Mouse (Mus musculus) heart, embryonic 13.5 days (tissue): Measurements from ENCODE around the gene Specc1. TPM values are rescaled to one million over a fixed set of nuclear protein-coding genes. Genes with fewer than 3 reads are reported as not detected.

Experiments used
- ATAC-seq: fragments of 200-750 bp; cut with Nextera tagmentation; 2 replicates; pipeline ENCODE4 v1.8.0; 2017; ENCODE audit warnings: moderate TSS enrichment; ENCODE audit not compliant: insufficient number of reproducible peaks, low FRiP score, low TSS enrichment; ENCODE audit errors: extremely low read depth
- H3K27ac ChIP-seq: fragments of 300-500 bp; sonication (generic); replicated peaks from 2 replicates; pipeline ENCODE4 v1.5.1; 2015; ENCODE audit warnings: moderate library complexity, mild to moderate bottlenecking, inconsistent platforms
- H3K27me3 ChIP-seq: fragments of 300-500 bp; sonication (generic); replicated peaks from 2 replicates; pipeline ENCODE4 v1.6.1; 2015; ENCODE audit warnings: mild to moderate bottlenecking, inconsistent platforms
- H3K36me3 ChIP-seq: fragments of 300-500 bp; sonication (generic); 2 replicates; pipeline ENCODE4 v1.6.1; 2015; ENCODE audit warnings: mild to moderate bottlenecking, inconsistent platforms
- H3K4me1 ChIP-seq: fragments of 300-500 bp; sonication (generic); 2 replicates; pipeline ENCODE4 v1.6.1; 2015; ENCODE audit warnings: inconsistent platforms
- H3K4me2 ChIP-seq: fragments of 300-500 bp; sonication (generic); 2 replicates; pipeline ENCODE4 v1.6.1; 2015; ENCODE audit warnings: inconsistent platforms, mild to moderate bottlenecking, moderate library complexity
- H3K4me3 ChIP-seq: fragments of 300-500 bp; sonication (generic); 2 replicates; pipeline ENCODE4 v1.5.1; 2015; ENCODE audit warnings: moderate library complexity, mild to moderate bottlenecking, inconsistent platforms
- H3K9ac ChIP-seq: fragments of 300-500 bp; sonication (generic); 2 replicates; pipeline ENCODE4 v1.6.1; 2015; ENCODE audit warnings: inconsistent platforms, mild to moderate bottlenecking, moderate library complexity
- H3K9me3 ChIP-seq: fragments of 300-500 bp; sonication (generic); 2 replicates; pipeline ENCODE4 v1.6.1; 2016; ENCODE audit warnings: inconsistent platforms
- WGBS: fragments of 180-500 bp; shearing (Covaris S2); methylation state at CpG from one replicate; pipeline ENCODE4 v1.1.7; 2015; ENCODE audit warnings: mixed read lengths; 5-methylcytosine and 5-hydroxymethylcytosine counted together
- polyA plus RNA-seq: library from polyadenylated mRNA; unstranded; fragments of >200 nt; fragmentation: Nextera tagmentation; extraction: Ambion mirVana; gene quantifications from 2 replicates; pipeline ENCODE4 v1.2.1, GENCODE M21; 2015

Specc1 gene
- polyA plus RNA-seq, 1 experiment from 2014 or later, result 13.1 TPM

- Histone ChIP-seq H3K4me3 (no peak overlapping the region), H3K9me3 (no peaks in the 10 kb centered on the region), H3K27me3 (no peaks in the 10 kb centered on the region), H3K4me1 (peaks cover 4% of the 10 kb centered on the region; the same call in 1 of the 2 replicates), H3K27ac (no peak overlapping the region), H3K4me2 (no peak overlapping the region), H3K36me3 (no peaks in the 10 kb centered on the region), H3K9ac (no peak overlapping the region)
- no peak for ATAC-seq
- 80% methylated on average over 9 of the region's 9 CpGs for WGBS
These were observed 97.4 kb downstream of the Specc1 start for GRCm38 (mm10) chr11:62053928-62054327.

GRCm38 (mm10) chr11:62064565-62064964, 108.0 kb downstream of the Specc1 start:
- H3K27me3 ChIP-seq, result no peaks in the 10 kb centered on the region
- ATAC-seq, result no peak
- H3K27ac ChIP-seq, result no peak overlapping the region
- H3K9ac ChIP-seq, result no peak overlapping the region
- 22% methylated on average over 1 of the region's 1 CpGs for WGBS
- H3K36me3 ChIP-seq, result no peaks in the 10 kb centered on the region
- H3K4me2 ChIP-seq, result no peak overlapping the region
- H3K9me3 ChIP-seq, result no peaks in the 10 kb centered on the region
- peaks cover 9% of the 10 kb centered on the region for H3K4me1 ChIP-seq
- no peak overlapping the region for H3K4me3 ChIP-seq

- no peak overlapping the region for H3K27ac ChIP-seq
- no peaks in the 10 kb centered on the region for H3K36me3 ChIP-seq
- H3K9me3 ChIP-seq, result no peaks in the 10 kb centered on the region
- H3K9ac ChIP-seq, result no peak overlapping the region
- H3K4me2 ChIP-seq, result no peak overlapping the region
- WGBS, result 31% methylated on average over 6 of the region's 6 CpGs
- no peak for ATAC-seq
- H3K4me3 ChIP-seq, result no peak overlapping the region
- no peaks in the 10 kb centered on the region for H3K27me3 ChIP-seq
- H3K4me1 ChIP-seq, result peaks cover 9% of the 10 kb centered on the region
These were observed 109.1 kb downstream of the Specc1 start for GRCm38 (mm10) chr11:62065655-62066054.

- Histone ChIP-seq H3K9me3 (no peaks in the 10 kb centered on the region), H3K36me3 (no peaks in the 10 kb centered on the region), H3K4me1 (peaks cover 9% of the 10 kb centered on the region), H3K4me2 (no peak overlapping the region), H3K9ac (no peak overlapping the region), H3K27me3 (no peaks in the 10 kb centered on the region), H3K4me3 (no peak overlapping the region), H3K27ac (no peak overlapping the region)
- WGBS, result 38% methylated on average over 2 of the region's 2 CpGs
- ATAC-seq, result no peak
These were observed 113.0 kb downstream of the Specc1 start for GRCm38 (mm10) chr11:62069554-62069953.

DNA sequence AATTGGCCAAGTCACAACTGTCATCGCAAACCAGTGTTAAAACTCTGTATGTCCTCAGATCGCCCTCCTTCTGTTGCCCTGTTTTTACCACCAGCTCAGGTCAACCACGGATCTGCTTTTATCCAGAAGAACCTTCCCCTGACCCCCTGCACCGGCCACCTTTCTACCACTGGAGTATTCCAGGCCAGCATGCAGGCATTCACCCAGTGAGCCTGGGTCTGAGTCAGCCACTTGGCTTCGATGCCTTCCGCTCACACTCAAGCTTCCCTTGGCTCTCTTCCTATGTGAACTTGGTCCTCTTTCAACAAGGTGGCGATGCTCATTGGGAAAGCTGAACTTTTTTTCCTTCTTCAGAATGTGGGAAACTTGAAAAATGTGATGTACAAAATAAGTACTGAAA, 113.6 kb downstream of the Specc1 start:
- no peak overlapping the region for H3K4me2 ChIP-seq
- no peak overlapping the region for H3K27ac ChIP-seq
- no peak for ATAC-seq
- no peaks in the 10 kb centered on the region for H3K9me3 ChIP-seq
- H3K27me3 ChIP-seq, result no peaks in the 10 kb centered on the region
- H3K4me1 ChIP-seq, result peaks cover 9% of the 10 kb centered on the region
- H3K9ac ChIP-seq, result no peak overlapping the region
- WGBS, result 71% methylated on average over 7 of the region's 7 CpGs
- no peaks in the 10 kb centered on the region for H3K36me3 ChIP-seq
- no peak overlapping the region for H3K4me3 ChIP-seq

DNA sequence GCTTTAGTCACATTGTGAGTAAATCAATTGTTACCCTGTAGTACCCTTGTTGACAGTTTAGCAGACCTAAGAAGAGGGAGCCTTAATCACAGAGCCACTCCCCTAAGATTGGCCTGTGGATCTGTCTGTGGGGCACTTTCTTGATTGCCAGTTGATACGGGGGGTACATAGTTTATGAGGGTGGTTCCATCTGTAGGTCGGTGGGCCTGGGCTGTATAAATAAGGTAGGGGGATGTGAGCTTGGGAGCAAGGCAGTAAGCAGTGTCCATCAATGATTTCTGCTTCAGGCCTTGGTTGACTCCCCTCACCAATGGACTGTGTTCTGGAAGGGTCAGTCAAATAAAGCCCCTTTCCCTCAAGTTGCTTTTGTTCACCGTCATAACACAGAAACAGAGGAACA, 115.8 kb downstream of the Specc1 start:
- Histone ChIP-seq H3K27ac (no peak overlapping the region), H3K4me3 (no peak overlapping the region), H3K9ac (no peak overlapping the region), H3K36me3 (no peaks in the 10 kb centered on the region), H3K4me2 (no peak overlapping the region), H3K9me3 (no peaks in the 10 kb centered on the region), H3K27me3 (no peaks in the 10 kb centered on the region), H3K4me1 (peaks cover 4% of the 10 kb centered on the region)
- 74% methylated on average over 3 of the region's 3 CpGs for WGBS
- no peak for ATAC-seq

- Histone ChIP-seq H3K9ac (no peak overlapping the region), H3K4me3 (no peak overlapping the region)
These were observed 117.1 kb downstream of the Specc1 start for GRCm38 (mm10) chr11:62073575-62074140.

DNA sequence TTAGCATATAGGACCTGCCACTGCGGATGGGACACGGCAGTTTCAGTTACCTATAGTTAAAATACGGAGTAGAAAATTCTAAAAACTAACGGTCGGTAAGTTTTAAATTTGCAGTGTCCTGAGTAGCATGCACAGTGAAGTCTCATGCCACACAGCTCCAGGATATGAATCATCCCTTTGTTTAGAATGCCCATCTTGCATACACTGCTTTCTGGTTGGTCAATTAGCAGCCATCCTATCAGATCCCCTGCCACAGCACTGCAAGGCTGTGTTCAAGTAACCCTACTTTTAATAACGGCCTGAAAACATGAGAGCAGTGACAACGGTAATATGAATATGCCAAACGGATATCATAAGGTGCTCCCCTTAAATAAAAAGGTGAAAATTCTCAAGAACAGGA, 118.0 kb downstream of the Specc1 start:
- 81% methylated on average over 8 of the region's 8 CpGs for WGBS
- no peak for ATAC-seq
- H3K27ac ChIP-seq, result no peak overlapping the region
- H3K4me1 ChIP-seq, result peaks cover 17% of the 10 kb centered on the region
- no peak overlapping the region for H3K9ac ChIP-seq
- H3K4me2 ChIP-seq, result no peak overlapping the region
- no peaks in the 10 kb centered on the region for H3K36me3 ChIP-seq
- H3K9me3 ChIP-seq, result no peaks in the 10 kb centered on the region
- no peaks in the 10 kb centered on the region for H3K27me3 ChIP-seq
- no peak overlapping the region for H3K4me3 ChIP-seq

More at GRCm38 (mm10) chr11:62073575-62074140, 117.1 kb downstream of the Specc1 start:
- H3K4me2 ChIP-seq, result no peak overlapping the region
- no peaks in the 10 kb centered on the region for H3K9me3 ChIP-seq
- no peak for ATAC-seq
- H3K27me3 ChIP-seq, result no peaks in the 10 kb centered on the region
- peaks cover 15% of the 10 kb centered on the region for H3K4me1 ChIP-seq
- H3K36me3 ChIP-seq, result no peaks in the 10 kb centered on the region
- no peak overlapping the region for H3K27ac ChIP-seq
- WGBS, result 80% methylated on average over 7 of the region's 7 CpGs

DNA sequence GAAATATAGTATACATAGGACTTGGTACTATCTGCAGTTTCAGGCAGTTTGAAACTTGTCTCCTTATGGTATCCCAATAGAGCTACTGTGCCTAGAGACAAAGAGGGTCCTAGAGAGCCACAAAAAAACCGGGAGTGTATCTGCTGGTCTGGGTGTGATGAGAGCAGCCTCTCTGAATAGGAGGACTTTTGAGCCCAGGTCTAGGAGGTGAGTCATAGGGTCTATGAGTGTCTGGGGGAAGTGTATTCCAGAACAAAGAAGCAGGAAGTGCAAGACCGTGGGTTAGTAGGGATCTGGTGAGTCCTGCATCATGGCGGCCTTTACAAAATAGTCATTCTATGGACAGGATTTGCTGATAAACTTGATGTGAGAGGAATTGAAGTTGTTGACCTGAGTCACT, 118.5 kb downstream of the Specc1 start:
- no peak for ATAC-seq
- Histone ChIP-seq H3K4me3 (no peak overlapping the region), H3K4me1 (peaks cover 20% of the 10 kb centered on the region), H3K36me3 (no peaks in the 10 kb centered on the region), H3K9ac (no peak overlapping the region), H3K27ac (no peak overlapping the region), H3K27me3 (no peaks in the 10 kb centered on the region), H3K9me3 (no peaks in the 10 kb centered on the region), H3K4me2 (no peak overlapping the region)
- 70% methylated on average over 3 of the region's 3 CpGs for WGBS

- Histone ChIP-seq H3K4me1 (peaks cover 22% of the 10 kb centered on the region), H3K27ac (no peak overlapping the region), H3K36me3 (no peaks in the 10 kb centered on the region), H3K4me3 (no peak overlapping the region), H3K4me2 (no peak overlapping the region), H3K9me3 (no peaks in the 10 kb centered on the region), H3K9ac (no peak overlapping the region), H3K27me3 (no peaks in the 10 kb centered on the region)
- WGBS, result 90% methylated on average over 5 of the region's 5 CpGs
- ATAC-seq, result no peak
These were observed 119.0 kb downstream of the Specc1 start for GRCm38 (mm10) chr11:62075551-62075950.

DNA sequence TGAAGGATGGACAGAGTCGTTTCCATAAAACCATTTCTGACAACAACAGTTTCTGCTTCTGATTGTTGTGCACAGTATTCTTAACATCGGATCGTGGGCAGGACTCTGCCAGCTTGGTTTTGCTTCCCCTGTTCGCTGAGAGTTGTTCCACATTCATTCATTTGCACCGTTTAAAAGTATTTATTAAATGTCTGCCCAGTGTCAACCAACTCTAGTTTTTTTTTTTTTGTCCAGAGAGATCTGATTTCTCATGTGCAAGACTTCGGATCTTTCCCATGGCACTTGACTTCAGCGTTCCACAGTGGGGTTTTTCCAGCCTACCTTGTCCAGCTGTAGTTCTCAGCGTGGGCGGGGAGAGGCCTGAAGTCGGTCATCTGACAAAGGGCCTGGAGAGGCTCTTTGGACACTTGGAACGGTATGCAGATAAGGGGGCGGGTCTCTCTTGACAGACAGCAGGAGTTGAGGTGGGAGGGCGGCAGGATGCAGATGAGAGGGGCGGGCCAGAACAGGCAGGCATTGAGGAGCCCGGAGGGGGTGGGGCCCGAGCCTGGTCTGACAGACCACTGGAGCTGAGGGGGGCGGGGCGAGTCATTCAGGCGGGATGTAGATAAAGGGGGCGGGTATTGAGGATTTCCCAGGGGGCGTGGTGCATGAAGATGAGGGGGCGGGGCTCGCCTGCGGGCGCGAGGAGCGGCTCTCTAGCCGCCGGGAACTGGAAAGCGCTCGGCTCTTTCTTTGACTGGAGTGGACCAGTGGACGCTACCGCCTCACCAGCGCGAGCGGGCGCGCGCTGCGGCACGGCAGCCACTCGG, 120.0 kb downstream of the Specc1 start:
- peak; percentile 99 for ATAC-seq
- Histone ChIP-seq H3K4me2 (peak overlapping the region; percentile 89), H3K4me3 (peak overlapping the region; percentile 81), H3K4me1 (peaks cover 23% of the 10 kb centered on the region), H3K27me3 (no peaks in the 10 kb centered on the region), H3K27ac (peak overlapping the region; percentile 95), H3K9me3 (no peaks in the 10 kb centered on the region), H3K9ac (peak overlapping the region; percentile 89), H3K36me3 (no peaks in the 10 kb centered on the region)
- WGBS, result 5% methylated on average over 41 of the region's 42 CpGs
